Mouse (Mus musculus) CH12.LX (cell line): Measurements from ENCODE around the gene Chsy1. TPM values are rescaled to one million over a fixed set of nuclear protein-coding genes. Genes with fewer than 3 reads are reported as not detected.

Experiments used
- DNase-seq: peaks from one replicate; pipeline ENCODE4 v3.0.0-alpha.2; 2013; ENCODE audit errors: extremely low read depth
- H3K27ac ChIP-seq: 2 replicates; pipeline ENCODE4 v1.5.1; 2012; ENCODE audit warnings: low read depth, mild to moderate bottlenecking, control low read depth, moderate library complexity; ENCODE audit not compliant: insufficient read depth
- H3K27me3 ChIP-seq: replicated peaks from 2 replicates; pipeline ENCODE3; 2012; ENCODE audit warnings: inconsistent platforms
- H3K36me3 ChIP-seq, 2 experiments: replicated peaks in 1 of 2; 2 replicates each; pipeline versions ENCODE3 to v1.6.1; 2012; ENCODE audit warnings: inconsistent platforms in 1 of 2, low read length in 1 of 2, mild to moderate bottlenecking in 1 of 2, mixed read lengths in 1 of 2, moderate library complexity in 1 of 2; ENCODE audit not compliant: control insufficient read depth in 1 of 2, insufficient read depth in 1 of 2
- H3K4me1 ChIP-seq, 2 experiments: 2 replicates each; pipeline ENCODE4 v1.6.1; 2012; ENCODE audit warnings: inconsistent platforms in 1 of 2, moderate library complexity in 1 of 2; ENCODE audit not compliant: insufficient read depth in 2 of 2, control insufficient read depth in 1 of 2
- H3K4me2 ChIP-seq: 2 replicates; pipeline ENCODE4 v1.6.1; 2012; ENCODE audit warnings: low read depth, mild to moderate bottlenecking, control low read depth; ENCODE audit not compliant: poor library complexity, insufficient read depth, severe bottlenecking
- H3K4me3 ChIP-seq, 3 experiments: fragments of 150-350 bp in 1 of 3; sonication (generic) in 1 of 3; replicated peaks in 1 of 3; 2 replicates each; pipeline versions ENCODE3 to v1.5.1; 2011 to 2012; ENCODE audit warnings: low read depth in 2 of 3, low read length in 2 of 3, mild to moderate bottlenecking in 2 of 3, moderate library complexity in 2 of 3, control low read depth in 1 of 3, improper control_type of control experiment in 1 of 3, inconsistent platforms in 1 of 3, mixed read lengths in 1 of 3; ENCODE audit not compliant: poor library complexity in 1 of 3
- H3K79me2 ChIP-seq: replicated peaks from 2 replicates; pipeline ENCODE4 v1.6.1; 2012; ENCODE audit warnings: mild to moderate bottlenecking, moderate library complexity; ENCODE audit not compliant: control insufficient read depth, poor library complexity, insufficient read depth, severe bottlenecking; ENCODE audit errors: extremely low read depth
- H3K9ac ChIP-seq: 2 replicates; pipeline ENCODE4 v1.6.1; 2012; ENCODE audit warnings: low read depth, mild to moderate bottlenecking, control low read depth, moderate library complexity; ENCODE audit not compliant: insufficient read depth
- H3K9me3 ChIP-seq: replicated peaks from 2 replicates; pipeline ENCODE3; 2012; ENCODE audit warnings: low read length, inconsistent platforms, mixed read lengths
- BHLHE40 ChIP-seq: IDR thresholded peaks from 2 replicates; pipeline ENCODE4 v1.6.1; 2011; ENCODE audit warnings: mild to moderate bottlenecking, low read depth, low read length, improper control_type of control experiment
- CHD2 ChIP-seq: IDR thresholded peaks from 2 replicates; pipeline ENCODE4 v1.6.1; 2011; ENCODE audit warnings: low read length, improper control_type of control experiment
- CTCF ChIP-seq, 2 experiments: IDR thresholded peaks in 1 of 2; conservative IDR thresholded peaks in 1 of 2; 2 replicates each; pipeline ENCODE4 v1.5.1; 2011 to 2012; ENCODE audit warnings: low read depth in 2 of 2, low read length in 2 of 2, improper control_type of control experiment in 1 of 2, inconsistent platforms in 1 of 2, mild to moderate bottlenecking in 1 of 2, moderate library complexity in 1 of 2
- E2F4 ChIP-seq: IDR thresholded peaks from 2 replicates; pipeline ENCODE4 v1.6.1; 2011; ENCODE audit warnings: low read depth, low read length, improper control_type of control experiment; ENCODE audit not compliant: insufficient replicate concordance
- ELF1 ChIP-seq: IDR thresholded peaks from 2 replicates; pipeline ENCODE4 v1.6.1; 2014; ENCODE audit warnings: low read depth, mild to moderate bottlenecking, inconsistent platforms, low read length, improper control_type of control experiment
- ETS1 ChIP-seq: conservative IDR thresholded peaks from 2 replicates; pipeline ENCODE4 v1.6.1; 2012; ENCODE audit warnings: low read depth, mild to moderate bottlenecking, inconsistent platforms, low read length, improper control_type of control experiment, moderate library complexity
- HCFC1 ChIP-seq: IDR thresholded peaks from 2 replicates; pipeline ENCODE4 v1.6.1; 2012; ENCODE audit warnings: low read depth, mild to moderate bottlenecking, inconsistent platforms, low read length, improper control_type of control experiment
- IRF4 ChIP-seq: IDR thresholded peaks from 2 replicates; pipeline ENCODE4 v1.6.1; 2014; ENCODE audit warnings: low read depth, mild to moderate bottlenecking, inconsistent platforms, low read length, improper control_type of control experiment
- JUND ChIP-seq: conservative IDR thresholded peaks from 2 replicates; pipeline ENCODE4 v1.6.1; 2011; ENCODE audit warnings: low read depth, low read length, improper control_type of control experiment
- MAFK ChIP-seq: IDR thresholded peaks from 2 replicates; pipeline ENCODE4 v1.6.1; 2011; ENCODE audit warnings: low read length, improper control_type of control experiment; ENCODE audit not compliant: insufficient replicate concordance
- MAX ChIP-seq: IDR thresholded peaks from 2 replicates; pipeline ENCODE4 v1.6.1; 2011; ENCODE audit warnings: low read length, improper control_type of control experiment
- MXI1 ChIP-seq: IDR thresholded peaks from 2 replicates; pipeline ENCODE4 v1.6.1; 2011; ENCODE audit warnings: mild to moderate bottlenecking, low read depth, low read length, improper control_type of control experiment
- MYC ChIP-seq: IDR thresholded peaks from 2 replicates; pipeline ENCODE4 v1.6.1; 2011; ENCODE audit warnings: low read depth, mild to moderate bottlenecking, improper control_type of control experiment, low read length
- NELFE ChIP-seq: IDR thresholded peaks from 2 replicates; pipeline ENCODE4 v1.6.1; 2011; ENCODE audit warnings: low read depth, low read length, improper control_type of control experiment
- PAX5 ChIP-seq: IDR thresholded peaks from 2 replicates; pipeline ENCODE4 v1.6.1; 2012; ENCODE audit warnings: low read length, inconsistent platforms, mixed read lengths
- POLR2A ChIP-seq: IDR thresholded peaks from 2 replicates; pipeline ENCODE4 v1.6.1; 2011; ENCODE audit warnings: low read depth, mild to moderate bottlenecking, improper control_type of control experiment, low read length
- RAD21 ChIP-seq: IDR thresholded peaks from 2 replicates; pipeline ENCODE4 v1.6.1; 2011; ENCODE audit warnings: low read depth, mild to moderate bottlenecking, low read length, improper control_type of control experiment, moderate library complexity
- SIN3A ChIP-seq: IDR thresholded peaks from 2 replicates; pipeline ENCODE4 v1.6.1; 2012; ENCODE audit warnings: low read length, improper control_type of control experiment, inconsistent platforms
- SMC3 ChIP-seq: IDR thresholded peaks from 2 replicates; pipeline ENCODE4 v1.6.1; 2011; ENCODE audit warnings: low read depth, low read length, improper control_type of control experiment
- TBP ChIP-seq: conservative IDR thresholded peaks from 2 replicates; pipeline ENCODE4 v1.6.1; 2011; ENCODE audit warnings: low read depth, low read length, improper control_type of control experiment
- TCF12 ChIP-seq: IDR thresholded peaks from 2 replicates; pipeline ENCODE4 v1.6.1; 2014; ENCODE audit warnings: low read depth, mild to moderate bottlenecking, inconsistent platforms, low read length, improper control_type of control experiment
- UBTF ChIP-seq: IDR thresholded peaks from 2 replicates; pipeline ENCODE4 v1.6.1; 2012; ENCODE audit warnings: low read depth, mild to moderate bottlenecking, inconsistent platforms, low read length, improper control_type of control experiment, moderate library complexity
- USF1 ChIP-seq: IDR thresholded peaks from 2 replicates; pipeline ENCODE4 v1.6.1; 2014; ENCODE audit warnings: low read depth, mild to moderate bottlenecking, inconsistent platforms, low read length, improper control_type of control experiment
- ZC3H11A ChIP-seq: IDR thresholded peaks from 2 replicates; pipeline ENCODE4 v1.6.1; 2012; ENCODE audit warnings: low read depth, mild to moderate bottlenecking, inconsistent platforms, low read length, improper control_type of control experiment
- ZKSCAN1 ChIP-seq: IDR thresholded peaks from 2 replicates; pipeline ENCODE4 v1.6.1; 2012; ENCODE audit warnings: low read depth, inconsistent platforms, low read length, improper control_type of control experiment, borderline replicate concordance
- ZMIZ1 ChIP-seq: IDR thresholded peaks from 2 replicates; pipeline ENCODE4 v1.6.1; 2012; ENCODE audit warnings: low read depth, mild to moderate bottlenecking, inconsistent platforms, low read length, improper control_type of control experiment
- dilution Hi-C: fragments of 300-500 bp; cut with MboI; formaldehyde crosslinking; loops from 2 replicates; pipeline ENCODE4 v1.14.3; 2020; ENCODE audit warnings: low sequenced_read_pairs; ENCODE audit not compliant: extremely low pct_unique_long_range_greater_than_20kb, extremely low pct_ligation_motif_present
- in situ Hi-C: fragments of 300-500 bp; cut with MboI; formaldehyde crosslinking; loops from 3 replicates; pipeline ENCODE4 v1.14.3; 2019; ENCODE audit warnings: low sequenced_read_pairs, low pct_ligation_motif_present, low pct_unique_long_range_greater_than_20kb, mixed read lengths
- polyA plus RNA-seq: library from polyadenylated mRNA; unstranded; fragments of >175 nt; gene quantifications from 2 replicates; pipeline ENCODE4 v1.2.1, GENCODE M21; 2012; ENCODE audit warnings: low read depth; ENCODE audit not compliant: insufficient read length
- total RNA-seq, 2 experiments: library from RNA; depleted of rRNA; stranded (reverse); fragments of 300-350 nt in 1 of 2; fragments of >200 nt in 1 of 2; gene quantifications; 2 replicates each; pipeline ENCODE4 v1.2.3; 2012 to 2014

Chsy1 gene
- total and polyA plus RNA-seq, 3 experiments = 2.3 to 5.5 (median 2.5) TPM

DNA sequence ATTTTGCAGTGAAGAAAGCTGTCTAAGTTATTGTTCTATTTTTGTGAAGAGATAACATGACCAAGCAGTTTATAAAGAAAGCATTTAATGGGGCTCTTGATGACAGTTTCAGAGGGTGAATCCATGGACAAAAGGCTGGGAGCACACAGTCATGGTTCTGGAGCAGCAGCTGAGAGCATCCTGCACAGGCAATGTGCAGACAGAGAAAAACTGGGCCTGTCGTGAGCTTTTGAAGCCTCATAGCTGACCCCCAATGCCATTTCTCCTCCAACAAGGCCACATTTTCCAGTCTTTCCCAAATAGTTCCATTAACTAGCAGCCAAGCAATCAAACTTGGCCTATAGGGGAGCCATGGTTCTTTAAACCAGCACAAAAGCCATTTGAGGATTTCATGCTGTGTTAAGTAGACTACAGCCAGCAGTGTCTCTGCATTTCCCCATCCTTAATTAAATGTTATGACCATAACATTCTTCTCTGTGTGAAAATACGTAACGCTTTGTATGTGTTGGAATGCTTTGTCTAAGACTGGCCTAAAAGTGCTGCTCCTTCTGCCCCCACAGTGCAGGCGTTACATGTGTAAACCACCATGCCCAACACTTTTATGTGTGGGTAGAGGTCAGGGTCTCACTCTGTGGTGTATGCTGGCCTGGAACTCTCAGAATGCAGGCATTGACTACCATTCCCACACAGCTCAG is 18.8 kb downstream of the Chsy1 start:
- Histone ChIP-seq H3K4me2 (no peak overlapping the region), H3K27ac (no peak overlapping the region), H3K79me2 (no peaks in the 10 kb centered on the region), H3K27me3 (no peaks in the 10 kb centered on the region), H3K4me1 (peaks cover 7 to 15% of the 10 kb centered on the region in 2 experiments), H3K36me3 (peaks cover 0 to 12% of the 10 kb centered on the region in 2 experiments), H3K9me3 (peaks cover 2% of the 10 kb centered on the region), H3K4me3 (no peak overlapping the region)
- TF ChIP-seq MAX (no peak), USF1 (no peak), TCF12 (no peak), SIN3A (no peak), CTCF (conservative IDR thresholded peaks at IDR 0.05 in 1 of 2, IDR thresholded peaks at IDR 0.05 in 1 of 2; ENCODE audit: low read depth in 2 of 2, low read length in 2 of 2) (no peak), ETS1 (no peak), IRF4 (no peak), MYC (no peak), PAX5 (no peak), MAFK (no peak), TBP (no peak), MXI1 (no peak), NELFE (no peak)
- TF ChIP-seq, all 38 proteins: peak for 0
- in situ Hi-C loops = no loop called here
- no peak overlapping the region for H3K9ac ChIP-seq
- dilution Hi-C loops = no loop called here
- no peak for DNase-seq

- Histone ChIP-seq H3K9me3 (peaks cover 2% of the 10 kb centered on the region), H3K27me3 (no peaks in the 10 kb centered on the region), H3K27ac (no peak overlapping the region), H3K79me2 (no peaks in the 10 kb centered on the region), H3K36me3 (peaks cover 0 to 12% of the 10 kb centered on the region in 2 experiments), H3K4me1 (peaks cover 7 to 15% of the 10 kb centered on the region in 2 experiments), H3K4me3 (no peak overlapping the region)
- DNase-seq = no peak
- no peak for TF ChIP-seq RAD21
- TF ChIP-seq MAFK = no peak
- no peak for TF ChIP-seq HCFC1
- no peak for TF ChIP-seq ZC3H11A
- no peak for TF ChIP-seq ELF1
- no peak for TF ChIP-seq ZMIZ1
- TF ChIP-seq SIN3A = no peak
- no peak for TF ChIP-seq MAX
- TF ChIP-seq UBTF = no peak
- TF ChIP-seq SMC3 = no peak
- no peak for TF ChIP-seq POLR2A
- TF ChIP-seq BHLHE40 = no peak
- TF ChIP-seq CHD2 = no peak
- TF ChIP-seq ZKSCAN1 = no peak
- TF ChIP-seq JUND = no peak
- TF ChIP-seq E2F4 = no peak
- no peak for TF ChIP-seq PAX5
- no peak for TF ChIP-seq TBP
- TF ChIP-seq, all 38 proteins: peak for 0
- dilution Hi-C loops (no loop called here), in situ Hi-C loops (no loop called here)
- Histone ChIP-seq H3K4me2 (no peak overlapping the region), H3K9ac (no peak overlapping the region)
Measured at GRCm38 (mm10) chr7:66128857-66129256, 19.5 kb downstream of the Chsy1 start.
